Mouse (Mus musculus): Measurements from ENCODE around the gene Scgb2b3. TPM values are rescaled to one million over a fixed set of nuclear protein-coding genes. Genes with fewer than 3 reads are reported as not detected.

Gene Scgb2b3
- not detected in 2 replicates for total RNA-seq (2014; rRNA removed)
- polyA plus RNA-seq (2015; fragmentation: Nextera tagmentation; extraction: Ambion mirVana) = not detected in 2 replicates

GRCm38 (mm10) chr7:31362022-31362560 is at the start of gene Scgb2b3:
Gene Scgb2b3, minus strand, starts transcription at chr7:31362072.
- H3K4me1 ChIP-seq (ENCODE audit: insufficient read depth, low read length) = no peaks in the 10 kb centered on the region
- DNase-seq (ENCODE audit: low spot score) (no peak), ATAC-seq (ENCODE audit: low FRiP score) (no peak)
- no peak within 1 kb of the TSS for H3K4me3 ChIP-seq (ENCODE audit: low read depth, low read length)
- no peak within 1 kb of the TSS for H3K4me2 ChIP-seq (ENCODE audit: low read depth, low read length, poor library complexity, severe bottlenecking)
- no peak for TF ChIP-seq CTCF (IDR thresholded peaks at IDR 0.05)
- peaks cover 42% of the 10 kb centered on the region for H3K9me3 ChIP-seq (ENCODE audit: low read length)
- H3K27ac ChIP-seq (ENCODE audit: low read depth, low read length) = no peak within 1 kb of the TSS
- WGBS = 67% methylated on average over 4 of the region's 4 CpGs
- no peaks in the 10 kb centered on the region for H3K27me3 ChIP-seq (ENCODE audit: insufficient read depth, low read length)
- H3K36me3 ChIP-seq (ENCODE audit: insufficient read depth, low read length) = no peaks in the 10 kb centered on the region
- H3K9ac ChIP-seq (replicated peaks; ENCODE audit: low read length, poor library complexity, severe bottlenecking) = no peak within 1 kb of the TSS

GRCm38 (mm10) chr7:31375292-31375691 is 13.4 kb upstream of the Scgb2b3 start, which contains the start of gene Scgb1b3:
Gene Scgb1b3, plus strand, starts transcription at chr7:31375592.
- Histone ChIP-seq H3K4me3 (ENCODE audit: low read depth, low read length) (no peak within 1 kb of the TSS), H3K36me3 (ENCODE audit: insufficient read depth, low read length) (no peaks in the 10 kb centered on the region), H3K4me1 (ENCODE audit: insufficient read depth, low read length) (no peaks in the 10 kb centered on the region), H3K9ac (replicated peaks; ENCODE audit: low read length, poor library complexity, severe bottlenecking) (no peak within 1 kb of the TSS), H3K9me3 (ENCODE audit: low read length) (peaks cover 39% of the 10 kb centered on the region), H3K4me2 (ENCODE audit: low read depth, low read length, poor library complexity, severe bottlenecking) (no peak within 1 kb of the TSS), H3K27me3 (ENCODE audit: insufficient read depth, low read length) (no peaks in the 10 kb centered on the region), H3K27ac (ENCODE audit: low read depth, low read length) (no peak within 1 kb of the TSS)
- no peak for ATAC-seq (ENCODE audit: low FRiP score)
- DNase-seq (ENCODE audit: low spot score) = no peak
- WGBS = 73% methylated on average over 3 of the region's 3 CpGs
- no peak for TF ChIP-seq CTCF (IDR thresholded peaks at IDR 0.05)

Other genes with a start within 250 kb of the Scgb2b3 start
- 0.49 and 2.6 TPM in 2 replicates for gene Hpn, start 246.8 kb downstream of the Scgb2b3 start, total RNA-seq (2014; rRNA removed)
- 0.62 TPM in 1 of 2 replicates, not detected in the other for gene Hpn, start 246.8 kb downstream of the Scgb2b3 start, polyA plus RNA-seq (2015; fragmentation: Nextera tagmentation; extraction: Ambion mirVana)
- 45.0 and 57.5 TPM in 2 replicates for gene Scn1b, start 235.1 kb downstream of the Scgb2b3 start, total RNA-seq (2014; rRNA removed)
- 32.3 and 35.8 TPM in 2 replicates for gene Scn1b, start 235.1 kb downstream of the Scgb2b3 start, polyA plus RNA-seq (2015; fragmentation: Nextera tagmentation; extraction: Ambion mirVana)
- 253 and 270 TPM in 2 replicates for gene Gramd1a, start 206.2 kb downstream of the Scgb2b3 start, total RNA-seq (2014; rRNA removed)
- 160 and 177 TPM in 2 replicates for gene Gramd1a, start 206.2 kb downstream of the Scgb2b3 start, polyA plus RNA-seq (2015; fragmentation: Nextera tagmentation; extraction: Ambion mirVana)
- gene Scgb2b2, start 71.6 kb downstream of the Scgb2b3 start, total RNA-seq (2014; rRNA removed) = not detected in 2 replicates
- not detected in 2 replicates for gene Scgb2b2, start 71.6 kb downstream of the Scgb2b3 start, polyA plus RNA-seq (2015; fragmentation: Nextera tagmentation; extraction: Ambion mirVana)
- gene Scgb1b2, start 70.3 kb downstream of the Scgb2b3 start, total RNA-seq (2014; rRNA removed) = not detected in 2 replicates
- not detected in 2 replicates for gene Scgb1b2, start 70.3 kb downstream of the Scgb2b3 start, polyA plus RNA-seq (2015; fragmentation: Nextera tagmentation; extraction: Ambion mirVana)
- gene Scgb1b3, start 13.5 kb upstream of the Scgb2b3 start, total RNA-seq (2014; rRNA removed) = not detected in 2 replicates
- not detected in 2 replicates for gene Scgb1b3, start 13.5 kb upstream of the Scgb2b3 start, polyA plus RNA-seq (2015; fragmentation: Nextera tagmentation; extraction: Ambion mirVana)

Data from midbrain, postnatal 0 days (tissue).